Mouse (Mus musculus) hindbrain, postnatal 0 days (tissue): ENCODE measurements around the gene Zfp595. TPM values are rescaled to one million over a fixed set of nuclear protein-coding genes. Genes with fewer than 3 reads are reported as not detected.
"Not testable (repeated sequence)": the region's sequence is repeated elsewhere in the genome, so short reads cannot be mapped to it uniquely, and the experiment has no call there.

Experiments
- ATAC-seq: fragments of 200-750 bp; cut with Nextera tagmentation; 2 replicates; pipeline ENCODE4 v1.8.0; 2017; ENCODE audit warnings: mild to moderate bottlenecking, moderate TSS enrichment, moderate library complexity
- DNase-seq: peaks from one replicate; pipeline ENCODE4 v3.0.0-alpha.2; 2015; ENCODE audit warnings: low spot score
- H3K27ac ChIP-seq: fragments of 300-500 bp; sonication (generic); 2 replicates; pipeline ENCODE4 v1.5.1; 2014; ENCODE audit warnings: mild to moderate bottlenecking
- H3K27me3 ChIP-seq: fragments of 300-500 bp; sonication (generic); 2 replicates; pipeline ENCODE4 v1.6.1; 2014; ENCODE audit warnings: low read length, mixed read lengths; ENCODE audit not compliant: insufficient read depth
- H3K36me3 ChIP-seq: fragments of 300-500 bp; sonication (generic); 2 replicates; pipeline ENCODE4 v1.6.1; 2014; ENCODE audit warnings: low read length, mixed read lengths; ENCODE audit not compliant: insufficient read depth
- H3K4me1 ChIP-seq: fragments of 300-500 bp; sonication (generic); 2 replicates; pipeline ENCODE4 v1.6.1; 2014; ENCODE audit warnings: antibody characterized with exemption, low read length, mixed read lengths; ENCODE audit not compliant: insufficient read depth
- H3K4me2 ChIP-seq: fragments of 300-500 bp; sonication (generic); 2 replicates; pipeline ENCODE4 v1.6.1; 2014; ENCODE audit warnings: low read depth, mild to moderate bottlenecking, low read length, moderate library complexity, mixed read lengths
- H3K4me3 ChIP-seq: fragments of 300-500 bp; sonication (generic); 2 replicates; pipeline ENCODE4 v1.5.1; 2014; ENCODE audit warnings: low read length
- H3K9ac ChIP-seq: fragments of 300-500 bp; sonication (generic); replicated peaks from 2 replicates; pipeline ENCODE4 v1.6.1; 2014; ENCODE audit warnings: mild to moderate bottlenecking, low read length, moderate library complexity, mixed read lengths
- H3K9me3 ChIP-seq: fragments of 300-500 bp; sonication (generic); 2 replicates; pipeline ENCODE4 v1.6.1; 2016; ENCODE audit warnings: low read length, mixed read lengths
- CTCF ChIP-seq: IDR thresholded peaks from 2 replicates; pipeline ENCODE4 v1.5.1; 2016; ENCODE audit warnings: antibody characterized with exemption, control low read depth, low read depth
- WGBS: fragments of 180-500 bp; shearing (Covaris S2); extraction: QIAGEN DNeasy Blood & Tissue Kit; methylation state at CpG from one replicate; pipeline ENCODE4 v1.1.7; 2014; 5-methylcytosine and 5-hydroxymethylcytosine counted together
- polyA plus RNA-seq: library from polyadenylated mRNA; unstranded; fragments of >200 nt; fragmentation: Nextera tagmentation; extraction: Ambion mirVana; gene quantifications from 2 replicates; pipeline ENCODE4 v1.2.1, GENCODE M21; 2015
- total RNA-seq: library from RNA; depleted of rRNA; stranded (reverse); fragments of >200 nt; gene quantifications from 2 replicates; pipeline ENCODE4 v1.2.3, GENCODE M21; 2014; rRNA removed

The Zfp595 gene
- total RNA-seq (2.5 and 4.1 TPM in 2 replicates), polyA plus RNA-seq (0.66 and 0.84 TPM in 2 replicates)

DNA sequence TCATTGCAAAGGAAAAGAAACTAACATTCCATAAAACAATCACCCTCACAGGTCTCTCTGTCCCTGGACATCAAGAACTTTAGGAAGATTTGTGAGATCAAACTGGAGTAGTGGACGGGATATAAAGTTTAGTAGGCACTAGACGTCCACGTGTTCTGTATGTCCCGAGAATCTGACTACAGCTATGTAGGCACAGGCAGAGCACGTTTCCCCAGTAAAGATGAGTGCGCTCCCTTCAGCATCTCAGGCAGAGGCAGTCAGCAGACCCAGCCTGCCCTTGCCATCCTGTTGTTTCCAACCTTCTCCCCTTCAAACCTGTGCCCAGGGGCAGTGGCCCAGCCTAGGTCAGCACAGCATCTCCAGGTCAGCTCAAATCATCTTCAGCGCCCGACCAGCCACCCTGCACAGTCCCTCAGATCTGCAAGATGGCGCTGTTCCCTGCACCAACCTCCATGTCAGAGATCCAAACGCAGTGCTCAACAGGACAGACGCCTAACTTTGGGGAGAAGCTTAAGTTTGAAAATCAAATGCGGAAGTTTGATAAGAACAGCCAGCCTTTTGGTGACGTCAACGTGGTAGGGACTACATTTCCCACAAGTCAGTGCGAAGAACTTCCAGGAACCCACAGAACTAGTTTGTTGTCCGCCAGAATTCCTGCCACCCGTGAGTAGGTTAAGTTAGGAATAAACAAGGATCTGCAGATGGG is at the start of gene Zfp595:
Gene Zfp595 (minus strand): TSS at position 552 of the 706 bp plus-strand sequence.
- Histone ChIP-seq H3K4me2 (peak within 1 kb of the TSS; percentile 66), H3K27ac (peak within 1 kb of the TSS; percentile 21; the same call in 1 of the 2 replicates)
- WGBS = 18% methylated on average over 17 of the region's 17 CpGs

DNA sequence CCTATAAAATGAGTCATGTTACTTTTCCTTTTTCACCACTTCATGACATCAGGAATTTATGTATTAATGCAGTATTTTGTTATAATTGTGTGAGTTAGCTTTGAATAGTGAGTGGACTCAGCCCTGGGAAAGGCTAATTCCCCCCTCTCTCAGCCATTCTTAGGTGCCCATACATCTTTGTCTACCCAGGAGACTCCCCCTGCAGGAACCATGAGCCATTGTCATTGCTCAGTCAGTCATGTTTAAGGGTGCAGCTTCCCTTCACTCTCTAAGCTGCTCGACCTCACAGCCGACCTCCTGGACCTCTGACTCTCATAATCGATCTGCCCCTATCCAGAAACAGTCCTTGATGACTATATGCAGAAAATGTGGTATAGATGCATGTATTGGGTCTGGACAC is 43.9 kb upstream of the Zfp595 start:
- not testable (repeated sequence) for DNase-seq, H3K9ac ChIP-seq, H3K4me3 ChIP-seq, H3K27me3 ChIP-seq, H3K4me2 ChIP-seq, H3K9me3 ChIP-seq, ATAC-seq, H3K4me1 ChIP-seq, H3K27ac ChIP-seq, H3K36me3 ChIP-seq
- 54% methylated on average over 3 of the region's 3 CpGs for WGBS

More for the DNA sequence above, at the start of gene Zfp595:
- TF ChIP-seq CTCF = peak; percentile 72
- ATAC-seq (peak; percentile 95), DNase-seq (peak; percentile 88)
- Histone ChIP-seq H3K27me3 (no peaks in the 10 kb centered on the region), H3K9ac (peak within 1 kb of the TSS; percentile 48), H3K4me1 (peaks cover 4% of the 10 kb centered on the region; the same call in 1 of the 2 replicates), H3K36me3 (no peaks in the 10 kb centered on the region), H3K9me3 (no peaks in the 10 kb centered on the region; the same call in 1 of the 2 replicates), H3K4me3 (peak within 1 kb of the TSS; percentile 51)

GRCm38 (mm10) chr13:67375050-67375911 is 42.9 kb upstream of the Zfp595 start, which contains the start of the genes Gm28041 and Zfp456:
Gm28041 (minus strand) TSS chr13:67375733.
Zfp456 (minus strand) TSS chr13:67375810.
- not testable (repeated sequence) for H3K9ac ChIP-seq, H3K27ac ChIP-seq, H3K36me3 ChIP-seq, H3K27me3 ChIP-seq, H3K9me3 ChIP-seq, H3K4me1 ChIP-seq
- WGBS = 18% methylated on average over 13 of the region's 15 CpGs
- peak within 1 kb of the TSS; percentile 36 for H3K4me3 ChIP-seq
- H3K4me2 ChIP-seq = peak within 1 kb of the TSS; percentile 56
- ATAC-seq (peak; percentile 84), DNase-seq (peak; percentile 66)

DNA sequence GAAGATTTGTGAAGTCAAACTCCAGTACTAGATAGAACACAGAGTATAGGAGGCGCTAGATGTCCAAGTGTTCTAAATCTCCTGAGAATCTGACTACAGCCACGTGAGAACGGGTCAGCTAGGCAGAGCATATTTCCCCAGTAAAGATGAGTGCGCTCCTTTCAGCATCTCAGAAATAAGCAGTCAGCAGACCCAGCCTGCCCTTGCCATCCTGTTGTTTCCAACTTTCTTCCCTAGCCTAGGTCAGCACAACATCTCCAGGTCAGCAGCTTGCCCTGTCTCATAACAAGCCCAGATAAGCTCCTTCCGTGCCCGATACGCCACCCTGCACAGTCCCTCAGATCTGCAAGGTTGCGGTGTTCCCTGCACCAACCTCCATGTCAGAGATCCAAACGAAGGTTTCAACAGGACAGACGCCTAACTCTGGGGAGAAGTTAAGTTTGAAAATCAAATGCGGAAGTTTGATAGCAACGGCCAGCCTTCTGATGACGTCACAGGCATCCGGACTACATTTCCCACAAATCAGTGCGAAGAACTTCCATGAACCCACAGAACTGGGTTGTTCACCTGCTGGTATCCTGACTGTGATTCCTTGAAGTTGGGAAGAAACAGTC is 27.9 kb upstream of the Zfp595 start, which contains the start of the genes Gm28044 and Zfp953:
Gene Gm28044 (minus strand): TSS at position 406 of the 614 bp plus-strand sequence.
Gene Zfp953 (minus strand): TSS at position 475 of the 614 bp plus-strand sequence.
- H3K27ac ChIP-seq = peak within 1 kb of the TSS; percentile 67; the same call in 1 of the 2 replicates
- peak within 1 kb of the TSS; percentile 81 for H3K4me2 ChIP-seq
- no peaks in the 10 kb centered on the region for H3K9me3 ChIP-seq
- WGBS = 0% methylated on average over 15 of the region's 15 CpGs
- no peaks in the 10 kb centered on the region for H3K4me1 ChIP-seq
- H3K9ac ChIP-seq = peak within 1 kb of the TSS; percentile 52
- H3K4me3 ChIP-seq = peak within 1 kb of the TSS; percentile 73
- no peaks in the 10 kb centered on the region for H3K36me3 ChIP-seq
- peak; percentile 38 for TF ChIP-seq CTCF
- ATAC-seq (peak; percentile 95), DNase-seq (peak; percentile 95)
- H3K27me3 ChIP-seq = no peaks in the 10 kb centered on the region

- no peaks in the 10 kb centered on the region for H3K27me3 ChIP-seq
- H3K9ac ChIP-seq = no peak overlapping the region
- no peaks in the 10 kb centered on the region for H3K9me3 ChIP-seq
- no peak overlapping the region for H3K4me3 ChIP-seq
- ATAC-seq (no peak), DNase-seq (no peak)
- no peaks in the 10 kb centered on the region for H3K36me3 ChIP-seq
- no peak overlapping the region for H3K4me2 ChIP-seq
- no peak overlapping the region for H3K27ac ChIP-seq
- H3K4me1 ChIP-seq = no peaks in the 10 kb centered on the region
- TF ChIP-seq CTCF = no peak
Measured at GRCm38 (mm10) chr13:67351854-67352253, 19.5 kb upstream of the Zfp595 start.

DNA sequence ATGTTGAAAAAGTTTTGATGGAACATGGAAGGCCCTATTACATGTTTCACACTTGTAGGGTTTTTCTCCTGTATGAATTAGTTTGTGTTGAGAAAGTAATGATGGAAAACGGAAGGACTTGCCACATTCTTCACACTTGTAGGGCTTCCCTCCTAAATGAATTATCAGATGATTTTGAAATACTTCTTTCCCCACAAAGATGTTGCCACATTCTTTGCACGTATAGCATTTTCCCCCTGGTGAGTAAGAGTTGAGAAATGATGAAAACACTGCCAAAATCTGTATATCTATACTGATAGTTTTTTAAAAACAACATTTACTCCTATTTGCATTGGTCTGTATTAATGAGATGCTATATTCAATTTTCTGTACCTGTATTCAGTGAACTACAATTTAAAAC is 11.1 kb upstream of the Zfp595 start:
- ATAC-seq (no peak), DNase-seq (no peak)
- H3K4me3 ChIP-seq = no peak overlapping the region
- no peak for TF ChIP-seq CTCF
- H3K4me2 ChIP-seq = no peak overlapping the region
- no peaks in the 10 kb centered on the region for H3K27me3 ChIP-seq
- no peak overlapping the region for H3K27ac ChIP-seq
- H3K9ac ChIP-seq = no peak overlapping the region
- WGBS = 92% methylated on average over 2 of the region's 2 CpGs
- H3K36me3 ChIP-seq = no peaks in the 10 kb centered on the region
- no peaks in the 10 kb centered on the region for H3K9me3 ChIP-seq
- H3K4me1 ChIP-seq = no peaks in the 10 kb centered on the region
